Mouse (Mus musculus) bone marrow, adult 2 months (tissue): ENCODE results near the gene Fuom. TPM values are rescaled to one million over a fixed set of nuclear protein-coding genes. Genes with fewer than 3 reads are reported as not detected.

Source experiments
- H3K27ac ChIP-seq: fragments of 200-500 bp; 2 replicates; pipeline ENCODE4 v1.5.1; 2012; ENCODE audit warnings: low read depth, mild to moderate bottlenecking, control low read depth, inconsistent platforms, low read length; ENCODE audit not compliant: control insufficient read depth, poor library complexity, insufficient read depth
- H3K4me1 ChIP-seq: fragments of 200-500 bp; 2 replicates; pipeline ENCODE4 v1.6.1; 2011; ENCODE audit warnings: low read length; ENCODE audit not compliant: control insufficient read depth, insufficient read depth
- H3K4me3 ChIP-seq: fragments of 200-500 bp; replicated peaks from 2 replicates; pipeline ENCODE3; 2011; ENCODE audit warnings: mild to moderate bottlenecking, low read depth, low read length, control low read depth; ENCODE audit not compliant: control insufficient read depth
- CTCF ChIP-seq: fragments of 200-500 bp; IDR thresholded peaks from 2 replicates; pipeline ENCODE4 v1.5.1; 2011; ENCODE audit warnings: low read length, control low read depth; ENCODE audit not compliant: control insufficient read depth, insufficient read depth
- POLR2A ChIP-seq: fragments of 200-500 bp; IDR thresholded peaks from 2 replicates; pipeline ENCODE4 v1.6.1; 2011; ENCODE audit warnings: low read depth, mild to moderate bottlenecking, control low read depth, low read length, borderline replicate concordance; ENCODE audit not compliant: control insufficient read depth
- WGBS: fragments of 180-500 bp; shearing (Covaris S2); methylation state at CpG from one replicate; pipeline ENCODE4 v1.1.7; 2018; 5-methylcytosine and 5-hydroxymethylcytosine counted together
- polyA plus RNA-seq: library from polyadenylated mRNA; stranded (reverse); fragments of >200 nt; gene quantifications from 2 replicates; pipeline ENCODE4 v1.2.4, GENCODE M21; 2011; ENCODE audit warnings: low replicate concordance; ENCODE audit not compliant: missing spikeins, insufficient read depth, insufficient read length

Gene Fuom
- polyA plus RNA-seq, 1 experiment = 18.7 TPM

GRCm38 (mm10) chr7:140127911-140128310 is 25.7 kb upstream of the Fuom start:
- 9% methylated on average over 2 of the region's 2 CpGs for whole genome bisulfite sequencing
- H3K27ac ChIP-seq = no peak overlapping the region
- no peaks in the 10 kb centered on the region; the same call in 1 of the 2 replicates for H3K4me1 ChIP-seq
- no peak for TF ChIP-seq CTCF
- TF ChIP-seq POLR2A = no peak
- no peak overlapping the region for H3K4me3 ChIP-seq

GRCm38 (mm10) chr7:140126934-140127333 is 24.7 kb upstream of the Fuom start:
- 48% methylated on average over 3 of the region's 3 CpGs for WGBS
- H3K4me1 ChIP-seq = no peaks in the 10 kb centered on the region; the same call in 1 of the 2 replicates
- no peak overlapping the region for H3K4me3 ChIP-seq
- H3K27ac ChIP-seq = no peak overlapping the region
- TF ChIP-seq POLR2A (no peak), CTCF (no peak)

- H3K4me3 ChIP-seq = peak overlapping the region; percentile 67
- no peaks in the 10 kb centered on the region; the same call in 1 of the 2 replicates for H3K4me1 ChIP-seq
- H3K27ac ChIP-seq = peak overlapping the region; percentile 40; the same call in 1 of the 2 replicates
- 3% methylated on average over 5 of the region's 5 CpGs for WGBS
- TF ChIP-seq POLR2A (no peak), CTCF (no peak)
Observed at GRCm38 (mm10) chr7:140126022-140126350, 23.7 kb upstream of the Fuom start.

- Histone ChIP-seq H3K27ac (peak overlapping the region; percentile 40; the same call in 1 of the 2 replicates), H3K4me3 (peak overlapping the region; percentile 67), H3K4me1 (no peaks in the 10 kb centered on the region; the same call in 1 of the 2 replicates)
- TF ChIP-seq POLR2A = peak; percentile 48; the same call in 1 of the 2 replicates
- TF ChIP-seq CTCF = no peak
- WGBS = 2% methylated on average over 40 of the region's 40 CpGs
Observed at GRCm38 (mm10) chr7:140125278-140126021, 23.2 kb upstream of the Fuom start.

GRCm38 (mm10) chr7:140124382-140124781 is 22.1 kb upstream of the Fuom start:
- TF ChIP-seq POLR2A (no peak), CTCF (no peak)
- Histone ChIP-seq H3K4me1 (no peaks in the 10 kb centered on the region; the same call in 1 of the 2 replicates), H3K4me3 (no peak overlapping the region), H3K27ac (no peak overlapping the region)
- 91% methylated on average over 1 of the region's 1 CpGs for WGBS

- WGBS = 42% methylated on average over 4 of the region's 4 CpGs
- TF ChIP-seq CTCF = no peak
- TF ChIP-seq POLR2A = no peak
- Histone ChIP-seq H3K4me1 (no peaks in the 10 kb centered on the region; the same call in 1 of the 2 replicates), H3K4me3 (no peak overlapping the region), H3K27ac (no peak overlapping the region)
Observed at GRCm38 (mm10) chr7:140122765-140123164, 20.5 kb upstream of the Fuom start.

DNA sequence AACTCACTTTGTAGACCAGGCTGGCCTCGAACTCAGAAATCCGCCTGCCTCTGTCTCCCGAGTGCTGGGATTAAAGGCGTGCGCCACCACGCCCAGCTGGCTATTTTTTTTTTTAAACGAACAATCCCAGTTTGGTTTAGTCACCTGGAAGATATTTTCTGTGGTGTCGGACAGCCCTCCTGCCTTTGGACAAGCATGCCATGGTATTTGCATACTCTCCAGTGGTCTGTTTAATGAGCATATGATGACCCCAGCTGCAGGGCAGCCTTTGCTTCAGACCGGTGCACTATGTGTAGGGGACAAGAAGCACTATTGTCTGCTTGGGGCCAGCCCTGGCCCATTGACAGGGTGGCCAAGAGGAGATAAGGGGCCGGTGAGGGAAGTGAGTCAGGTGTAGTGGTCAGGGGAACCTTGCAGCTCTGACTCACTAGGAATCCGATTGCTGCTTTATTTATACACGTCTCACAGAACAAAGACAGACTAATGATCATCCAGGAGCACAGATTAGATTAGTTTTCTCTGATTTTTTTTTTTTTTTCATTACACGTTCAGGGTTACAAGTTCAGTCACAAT is 19.2 kb upstream of the Fuom start:
- Histone ChIP-seq H3K4me3 (no peak overlapping the region), H3K4me1 (no peaks in the 10 kb centered on the region; the same call in 1 of the 2 replicates)
- TF ChIP-seq CTCF (no peak), POLR2A (no peak)

DNA sequence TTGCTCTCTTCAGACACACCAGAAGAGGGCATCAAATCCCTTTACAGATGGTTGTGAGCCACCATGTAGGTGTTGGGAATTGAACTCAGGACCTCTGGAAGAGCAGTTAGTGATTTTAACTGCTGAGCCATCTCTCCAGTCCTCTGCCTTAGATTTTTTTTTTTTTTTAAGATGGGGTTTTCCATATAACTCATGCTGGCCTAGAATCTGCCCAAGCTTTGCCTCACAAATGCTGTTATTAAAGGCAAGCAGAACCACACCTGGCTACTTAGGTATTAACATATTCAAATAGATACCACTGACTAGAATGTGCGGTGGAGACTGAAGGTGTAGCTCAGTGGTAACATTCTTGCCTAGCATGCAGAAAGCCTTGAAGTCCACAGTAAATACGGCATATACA is 18.2 kb upstream of the Fuom start:
- WGBS = 90% methylated on average over 2 of the region's 2 CpGs

More for the DNA sequence above, 19.2 kb upstream of the Fuom start:
- no peak overlapping the region for H3K27ac ChIP-seq
- WGBS = 66% methylated on average over 13 of the region's 13 CpGs

More for the DNA sequence above, 18.2 kb upstream of the Fuom start:
- no peak for TF ChIP-seq POLR2A
- no peak for TF ChIP-seq CTCF
- Histone ChIP-seq H3K27ac (no peak overlapping the region), H3K4me1 (peaks cover under 1% of the 10 kb centered on the region; the same call in 1 of the 2 replicates), H3K4me3 (no peak overlapping the region)
